Mouse (Mus musculus) small intestine, adult 2 months (tissue): ENCODE results near the gene Cdk5rap2. TPM values are rescaled to one million over a fixed set of nuclear protein-coding genes. Genes with fewer than 3 reads are reported as not detected.

Experiments
- H3K27ac ChIP-seq: fragments of 200-500 bp; 2 replicates; pipeline ENCODE4 v1.5.1; 2012; ENCODE audit warnings: low read depth, low read length, control low read depth, inconsistent platforms; ENCODE audit not compliant: insufficient read depth
- H3K27me3 ChIP-seq: fragments of 200-500 bp; 2 replicates; pipeline ENCODE4 v1.6.1; 2012; ENCODE audit warnings: mild to moderate bottlenecking, moderate library complexity, low read length, inconsistent platforms; ENCODE audit not compliant: control insufficient read depth, insufficient read depth
- H3K36me3 ChIP-seq: fragments of 200-500 bp; 2 replicates; pipeline ENCODE4 v1.6.1; 2012; ENCODE audit warnings: mild to moderate bottlenecking, low read length, control low read depth, inconsistent platforms; ENCODE audit not compliant: control insufficient read depth, insufficient read depth
- H3K4me1 ChIP-seq: fragments of 200-500 bp; 2 replicates; pipeline ENCODE4 v1.6.1; 2012; ENCODE audit warnings: low read length, inconsistent platforms, mixed read lengths; ENCODE audit not compliant: control insufficient read depth, insufficient read depth, insufficient read length
- H3K4me3 ChIP-seq: fragments of 200-500 bp; 2 replicates; pipeline ENCODE4 v1.5.1; 2012; ENCODE audit warnings: low read depth, mild to moderate bottlenecking, control low read depth, inconsistent platforms, low read length, moderate library complexity
- CTCF ChIP-seq: fragments of 200-500 bp; IDR thresholded peaks from 2 replicates; pipeline ENCODE4 v1.5.1; 2012; ENCODE audit warnings: low read depth, mild to moderate bottlenecking, control low read depth, inconsistent platforms, low read length, moderate library complexity, mixed read lengths; ENCODE audit not compliant: insufficient replicate concordance, insufficient read length; ENCODE audit errors: extremely low read depth
- POLR2A ChIP-seq: fragments of 200-500 bp; IDR thresholded peaks from 2 replicates; pipeline ENCODE4 v1.6.1; 2012; ENCODE audit warnings: low read depth, mild to moderate bottlenecking, control low read depth, inconsistent platforms, low read length, moderate library complexity
- WGBS: fragments of 180-500 bp; shearing (Covaris S2); methylation state at CpG from one replicate; pipeline ENCODE4 v1.1.7; 2018; 5-methylcytosine and 5-hydroxymethylcytosine counted together
- polyA plus RNA-seq: library from polyadenylated mRNA; depleted of rRNA; stranded (reverse); fragments of >200 nt; gene quantifications from 2 replicates; pipeline ENCODE4 v1.2.3, GENCODE M21; 2012

The Cdk5rap2 gene
- polyA plus RNA-seq, 1 experiment = 14.4 TPM

GRCm38 (mm10) chr4:70391073-70391472, 19.2 kb downstream of the Cdk5rap2 start:
- no peak for TF ChIP-seq POLR2A
- no peak for TF ChIP-seq CTCF
- Histone ChIP-seq H3K4me1 (no peaks in the 10 kb centered on the region), H3K36me3 (no peaks in the 10 kb centered on the region), H3K27me3 (no peaks in the 10 kb centered on the region), H3K4me3 (no peak overlapping the region), H3K27ac (no peak overlapping the region)
- 86% methylated on average over 9 of the region's 9 CpGs for WGBS

- WGBS = 88% methylated on average over 5 of the region's 5 CpGs
- H3K36me3 ChIP-seq = no peaks in the 10 kb centered on the region
- no peak overlapping the region for H3K4me3 ChIP-seq
- H3K27me3 ChIP-seq = no peaks in the 10 kb centered on the region
- no peak for TF ChIP-seq CTCF
- no peak for TF ChIP-seq POLR2A
- H3K27ac ChIP-seq = no peak overlapping the region
- H3K4me1 ChIP-seq = no peaks in the 10 kb centered on the region
These were observed 24.0 kb downstream of the Cdk5rap2 start for GRCm38 (mm10) chr4:70386206-70386605.

DNA sequence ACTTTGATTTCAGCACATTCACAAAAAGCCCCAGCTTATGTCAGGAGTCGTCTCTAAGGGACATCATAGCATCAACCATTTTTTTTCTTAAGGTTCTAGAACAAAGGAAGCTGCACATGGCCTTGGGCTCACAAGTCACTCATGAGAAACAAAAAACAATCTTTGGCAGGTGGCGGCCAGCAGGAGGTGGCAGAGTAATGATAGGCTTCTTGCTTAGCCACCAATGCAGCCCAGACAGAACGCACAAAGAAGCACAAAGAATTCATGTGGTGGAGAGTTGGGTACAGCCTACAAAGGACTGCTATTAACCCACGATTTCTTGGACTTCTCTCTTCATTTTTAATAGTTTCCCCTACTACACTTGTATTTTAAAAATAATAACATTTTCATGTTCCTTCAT, 32.9 kb downstream of the Cdk5rap2 start:
- WGBS = 89% methylated on average over 4 of the region's 4 CpGs
- Histone ChIP-seq H3K4me3 (no peak overlapping the region), H3K4me1 (no peaks in the 10 kb centered on the region), H3K27me3 (no peaks in the 10 kb centered on the region), H3K27ac (no peak overlapping the region), H3K36me3 (no peaks in the 10 kb centered on the region)
- TF ChIP-seq POLR2A (no peak), CTCF (no peak)

GRCm38 (mm10) chr4:70365061-70365858, 45.0 kb downstream of the Cdk5rap2 start:
- no peaks in the 10 kb centered on the region for H3K27me3 ChIP-seq
- 93% methylated on average over 11 of the region's 11 CpGs for WGBS
- peaks cover 11% of the 10 kb centered on the region for H3K36me3 ChIP-seq

DNA sequence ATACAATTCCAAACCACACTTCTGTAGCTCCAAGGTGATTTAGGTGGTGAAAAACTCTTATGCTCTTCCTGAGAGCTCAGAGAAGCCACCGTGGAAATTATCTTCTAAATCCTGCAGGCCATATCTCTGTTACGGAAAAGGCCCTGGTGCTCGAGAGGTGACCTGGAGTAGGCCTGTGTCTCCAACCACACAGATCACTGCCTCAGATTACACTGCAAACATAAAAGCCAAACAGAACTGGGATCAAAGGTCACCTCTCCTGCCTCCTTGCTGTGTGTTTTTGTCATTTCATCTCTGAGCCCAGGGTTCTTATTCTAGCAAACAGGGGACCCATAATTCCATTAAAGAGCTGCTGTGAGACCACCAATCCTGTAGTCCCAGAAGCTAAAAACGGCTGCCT, 48.9 kb downstream of the Cdk5rap2 start:
- Histone ChIP-seq H3K27ac (no peak overlapping the region), H3K27me3 (no peaks in the 10 kb centered on the region), H3K4me1 (no peaks in the 10 kb centered on the region), H3K36me3 (peaks cover 14% of the 10 kb centered on the region), H3K4me3 (no peak overlapping the region)
- TF ChIP-seq POLR2A (no peak), CTCF (no peak)
- 45% methylated on average over 4 of the region's 4 CpGs for WGBS

More at GRCm38 (mm10) chr4:70365061-70365858, 45.0 kb downstream of the Cdk5rap2 start:
- no peaks in the 10 kb centered on the region for H3K4me1 ChIP-seq
- no peak overlapping the region for H3K4me3 ChIP-seq
- TF ChIP-seq CTCF (no peak), POLR2A (no peak)
- H3K27ac ChIP-seq = no peak overlapping the region

DNA sequence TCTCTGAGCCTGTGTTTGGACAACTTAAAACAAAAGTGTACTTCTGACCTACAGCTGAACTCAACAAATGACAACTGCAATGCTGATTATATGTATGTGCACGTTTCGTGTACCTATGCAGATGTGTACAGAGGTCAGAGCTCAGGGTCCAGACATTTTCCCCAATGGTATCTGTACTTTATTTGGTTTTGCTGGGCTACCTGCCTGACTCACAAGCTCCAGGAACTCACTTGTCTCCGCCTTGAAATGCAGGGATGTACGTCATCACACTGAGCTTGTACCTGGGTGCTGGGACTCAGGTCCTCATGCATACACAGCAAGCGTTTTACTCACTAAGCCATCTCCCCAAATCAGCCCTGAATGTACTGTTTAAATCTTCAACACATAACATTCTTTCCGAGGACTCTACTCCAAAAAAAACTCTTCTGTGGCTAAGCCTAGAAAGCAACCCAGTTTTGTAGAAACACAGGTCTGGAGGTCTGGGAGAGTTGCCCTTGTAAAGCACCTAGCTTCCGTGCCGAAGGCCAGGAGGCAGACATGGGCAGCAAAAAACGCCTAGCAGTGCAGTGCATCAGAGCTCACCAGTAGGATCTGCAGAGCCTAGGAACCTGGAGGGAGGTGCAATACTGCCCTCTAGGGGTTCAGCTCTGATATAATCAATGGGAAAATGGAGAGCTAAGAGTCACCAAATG, 54.4 kb downstream of the Cdk5rap2 start:
- Histone ChIP-seq H3K36me3 (peaks cover 27% of the 10 kb centered on the region), H3K27me3 (no peaks in the 10 kb centered on the region), H3K4me1 (no peaks in the 10 kb centered on the region), H3K27ac (no peak overlapping the region), H3K4me3 (no peak overlapping the region)
- WGBS = 71% methylated on average over 9 of the region's 9 CpGs
- TF ChIP-seq CTCF (peak; percentile 62; the same call in 1 of the 2 replicates), POLR2A (no peak)

- H3K27ac ChIP-seq = no peak overlapping the region
- no peak for TF ChIP-seq POLR2A
- no peaks in the 10 kb centered on the region for H3K27me3 ChIP-seq
- H3K36me3 ChIP-seq = peaks cover 20% of the 10 kb centered on the region
- H3K4me3 ChIP-seq = no peak overlapping the region
- WGBS = 92% methylated on average over 14 of the region's 14 CpGs
- H3K4me1 ChIP-seq = no peaks in the 10 kb centered on the region
These were observed 55.8 kb downstream of the Cdk5rap2 start for GRCm38 (mm10) chr4:70354448-70354847.
